30 mouse cellular contexts compared by ENCODE assay signal in the genomic region with DNA sequence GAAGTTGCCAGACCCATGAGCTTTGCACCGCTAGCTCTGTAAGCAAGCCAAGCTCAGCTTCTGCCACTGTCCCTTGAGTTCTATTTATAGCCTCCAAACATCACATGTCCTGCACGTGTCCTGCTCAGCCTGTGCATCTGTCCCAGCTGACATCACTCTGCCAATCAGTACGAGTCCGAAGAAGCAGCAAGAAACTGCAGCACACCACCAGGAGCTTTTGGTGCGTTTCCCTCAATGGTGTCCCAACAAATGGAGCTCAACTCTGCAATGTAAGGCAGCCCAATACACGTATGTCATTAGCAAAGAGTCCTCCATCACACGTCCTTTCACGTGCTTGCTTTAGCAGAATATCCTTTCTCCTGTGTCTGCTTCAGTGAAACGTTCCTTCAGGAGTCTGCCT. TPM values are rescaled to one million over a fixed set of nuclear protein-coding genes. Genes with fewer than 3 reads are reported as not detected.
DNase-seq lines count a peak whose midpoint lies in the region; ATAC-seq and TF ChIP-seq lines count a peak whose summit lies in the region.
"Had no signal": no experiment of that assay in that cellular context is flagged by ENCODE, and none has a peak within 500 bp of the region (broad histone marks: within the 10 kb centered on the region; RNA-seq: fewer than 3 reads in every experiment).

No protein-coding gene starts in this region.

- no peak overlapping the region for H3K9ac ChIP-seq in CH12.LX (ENCODE audit: insufficient read depth, low read depth)
- no peak overlapping the region for H3K9ac ChIP-seq in stomach, postnatal 0 days (ENCODE audit: low read length)
- H3K9ac ChIP-seq: embryonic facial prominence, embryonic 13.5 days; embryonic facial prominence, embryonic 15.5 days; forebrain, embryonic 12.5 days had no signal

- no peak overlapping the region for H3K4me2 ChIP-seq in CH12.LX (ENCODE audit: insufficient read depth, low read depth, poor library complexity, severe bottlenecking)
- H3K4me2 ChIP-seq in stomach, postnatal 0 days (replicated peaks; ENCODE audit: low read depth): no peak overlapping the region
- H3K4me2 ChIP-seq: embryonic facial prominence, embryonic 13.5 days; embryonic facial prominence, embryonic 15.5 days; forebrain, embryonic 12.5 days had no signal

- no peak overlapping the region for H3K4me3 ChIP-seq in CH12.LX (replicated peaks in 1 of 3; ENCODE audit: low read depth in 2 of 3, low read length in 2 of 3, poor library complexity in 1 of 3)
- no peak overlapping the region for H3K4me3 ChIP-seq in stomach, postnatal 0 days (ENCODE audit: low read depth, low read length)
- H3K4me3 ChIP-seq: embryonic facial prominence, embryonic 13.5 days; embryonic facial prominence, embryonic 15.5 days; erythroblast, embryonic 14.5 days; forebrain, embryonic 10.5 days; forebrain, embryonic 12.5 days had no signal

- no peaks in the 10 kb centered on the region for H3K79me2 ChIP-seq in CH12.LX (replicated peaks; ENCODE audit: control insufficient read depth, extremely low read depth, insufficient read depth, poor library complexity, severe bottlenecking)

- peaks cover 11% of the 10 kb centered on the region for H3K9me3 ChIP-seq in CH12.LX (replicated peaks; ENCODE audit: low read length)
- H3K9me3 ChIP-seq in stomach, postnatal 0 days (ENCODE audit: control insufficient read depth, low read length): no peaks in the 10 kb centered on the region
- H3K9me3 ChIP-seq: embryonic facial prominence, embryonic 13.5 days; embryonic facial prominence, embryonic 15.5 days; forebrain, embryonic 12.5 days had no signal

- in situ Hi-C loops in CH12.LX (cut with MboI; ENCODE audit: low pct_ligation_motif_present, low pct_unique_long_range_greater_than_20kb, low sequenced_read_pairs): no loop called here

- ATAC-seq in stomach, postnatal 0 days (ENCODE audit: low FRiP score, low TSS enrichment): no peak
- ATAC-seq: activated CD4-positive, CD25-positive, alpha-beta regulatory T cell, adult 4 months; forebrain, embryonic 14.5 days; forebrain, embryonic 16.5 days had no signal

- no peaks in the 10 kb centered on the region for H3K36me3 ChIP-seq in CH12.LX (replicated peaks in 1 of 2; ENCODE audit: control insufficient read depth in 1 of 2, insufficient read depth in 1 of 2, low read length in 1 of 2)
- no peaks in the 10 kb centered on the region for H3K36me3 ChIP-seq in stomach, postnatal 0 days (ENCODE audit: control insufficient read depth, insufficient read depth, low read length)
- H3K36me3 ChIP-seq: embryonic facial prominence, embryonic 13.5 days; embryonic facial prominence, embryonic 15.5 days; forebrain, embryonic 10.5 days; forebrain, embryonic 12.5 days had no signal

- TF ChIP-seq POLR2A in CH12.LX (IDR thresholded peaks at IDR 0.05; ENCODE audit: low read depth, low read length): no peak

- peaks cover 0 to 2% of the 10 kb centered on the region in 2 experiments; a peak in 1 of 4 replicates for H3K4me1 ChIP-seq in CH12.LX (ENCODE audit: control insufficient read depth in 1 of 2, insufficient read depth in 2 of 2)
- no peaks in the 10 kb centered on the region for H3K4me1 ChIP-seq in stomach, postnatal 0 days (replicated peaks; ENCODE audit: control insufficient read depth, insufficient read depth)
- H3K4me1 ChIP-seq: embryonic facial prominence, embryonic 13.5 days; embryonic facial prominence, embryonic 15.5 days; forebrain, embryonic 10.5 days; forebrain, embryonic 12.5 days had no signal

- no peak overlapping the region for H3K27ac ChIP-seq in CH12.LX (ENCODE audit: insufficient read depth, low read depth)
- no peak overlapping the region for H3K27ac ChIP-seq in stomach, postnatal 0 days (replicated peaks)
- H3K27ac ChIP-seq: embryonic facial prominence, embryonic 13.5 days; embryonic facial prominence, embryonic 15.5 days; forebrain, embryonic 10.5 days; forebrain, embryonic 12.5 days had no signal

- TF ChIP-seq CTCF in CH12.LX (conservative IDR thresholded peaks at IDR 0.05 in 1 of 2, IDR thresholded peaks at IDR 0.05 in 1 of 2; ENCODE audit: low read depth in 2 of 2, low read length in 2 of 2): no peak
- TF ChIP-seq CTCF in stomach, postnatal 0 days (IDR thresholded peaks at IDR 0.05; ENCODE audit: low read depth): no peak

- TF ChIP-seq RAD21 in CH12.LX (IDR thresholded peaks at IDR 0.05; ENCODE audit: low read depth, low read length): no peak

- peaks cover 30% of the 10 kb centered on the region for H3K27me3 ChIP-seq in CH12.LX (replicated peaks)
- no peaks in the 10 kb centered on the region for H3K27me3 ChIP-seq in stomach, postnatal 0 days (ENCODE audit: control insufficient read depth, insufficient read depth, low read length)

- peak; percentile 8 for DNase-seq in CH12.LX (ENCODE audit: extremely low read depth)
- DNase-seq in ES-CJ7 (ENCODE audit: low read depth, low spot score): peak; percentile 17
- peak; percentile 42 for DNase-seq in adipocyte (ENCODE audit: low spot score)
- DNase-seq in stomach, postnatal 0 days (ENCODE audit: low spot score): no peak
- no peak for DNase-seq in lung, postnatal 25 days (ENCODE audit: low spot score)
- DNase-seq: adrenal gland, adult 2 months; adrenal gland, postnatal 10 days; adrenal gland, postnatal 25 days; cerebellum, adult 11 months; cerebellum, adult 18-20 months; cerebellum, adult 8-10 months; cerebellum, adult 9-11 months; cerebellum, postnatal 14 days; cerebellum, postnatal 36 days; embryo, embryonic 11 days had no signal

- no peak for TF ChIP-seq EP300 in CH12.LX (IDR thresholded peaks at IDR 0.05; ENCODE audit: low read length)
- no peak for TF ChIP-seq EP300 in stomach, postnatal 0 days (optimal IDR thresholded peaks at IDR 0.05)

- dilution Hi-C loops in CH12.LX (cut with MboI; ENCODE audit: extremely low pct_ligation_motif_present, extremely low pct_unique_long_range_greater_than_20kb, low sequenced_read_pairs): no loop called here

- WGBS in stomach, postnatal 0 days: 67% methylated on average over 9 of the region's 9 CpGs

TF ChIP-seq in CH12.LX, 34 proteins besides CTCF, POLR2A, EP300 and RAD21:
- no peak for TF ChIP-seq MEF2A (IDR thresholded peaks at IDR 0.05; ENCODE audit: borderline replicate concordance, low read depth, low read length)
- peak; percentile 37; the same call in 1 of the 2 replicates for TF ChIP-seq BHLHE40 (IDR thresholded peaks at IDR 0.05; ENCODE audit: low read depth, low read length)

RNA-seq across cellular contexts. Expression of gene Hoxb13, which starts 33.6 kb away (rescaled TPM):
- 0.08 TPM in 2 replicates for total RNA-seq in CH12.LX (2012; rRNA removed)
- total RNA-seq in CH12.LX (2014; rRNA removed): not detected in 2 replicates
- polyA plus RNA-seq in CH12.LX (2012; ENCODE audit: insufficient read length, low read depth): 0.15 TPM in 1 of 2 replicates, not detected in the other
- polyA plus RNA-seq in stomach, postnatal 0 days (2015; fragmentation: Nextera tagmentation; extraction: Ambion mirVana): not detected in 2 replicates
- total RNA-seq: adrenal gland, adult 2 months; adrenal gland, postnatal 25 days; adrenal gland, postnatal 4 days; common myeloid progenitor, adult 5-6 weeks had no signal
- polyA plus RNA-seq: activated CD4-positive, CD25-positive, alpha-beta regulatory T cell, adult 4 months; adrenal gland, adult 2 months; brain, embryonic 14.5 days; embryonic facial prominence, embryonic 11.5 days; embryonic facial prominence, embryonic 13.5 days; embryonic facial prominence, embryonic 15.5 days; forebrain, embryonic 10.5 days; forebrain, embryonic 12.5 days; forebrain, embryonic 14.5 days; frontal cortex, adult 2 months had no signal

RNA-seq across cellular contexts. Expression of gene Hoxb9, which starts 43.6 kb away (rescaled TPM):
- not detected in 2 replicates for total RNA-seq in CH12.LX (2012; rRNA removed)
- not detected in 2 replicates for total RNA-seq in CH12.LX (2014; rRNA removed)
- not detected in 2 replicates for polyA plus RNA-seq in CH12.LX (2012; ENCODE audit: insufficient read length, low read depth)
- 0.05 and 0.06 TPM in 2 replicates for polyA plus RNA-seq in stomach, postnatal 0 days (2015; fragmentation: Nextera tagmentation; extraction: Ambion mirVana)
- total RNA-seq: common myeloid progenitor, adult 5-6 weeks; MEL had no signal
- polyA plus RNA-seq: C2C12; embryonic facial prominence, embryonic 15.5 days; erythroblast, embryonic 14.5 days; forebrain, embryonic 10.5 days; forebrain, embryonic 12.5 days; forebrain, embryonic 14.5 days; forebrain, embryonic 16.5 days; frontal cortex, adult 2 months had no signal

RNA-seq across cellular contexts. Expression of gene Hoxb8, which starts 54.0 kb away (rescaled TPM):
- total RNA-seq in CH12.LX (2012; rRNA removed) (not detected in 2 replicates), CH12.LX (2014; rRNA removed) (not detected in 2 replicates)
- polyA plus RNA-seq in CH12.LX (2012; ENCODE audit: insufficient read length, low read depth): not detected in 2 replicates
- 0.42 and 0.83 TPM in 2 replicates for polyA plus RNA-seq in stomach, postnatal 0 days (2015; fragmentation: Nextera tagmentation; extraction: Ambion mirVana)
- total RNA-seq: common myeloid progenitor, adult 5-6 weeks; MEL had no signal
- polyA plus RNA-seq: activated CD4-positive, CD25-positive, alpha-beta regulatory T cell, adult 4 months; embryonic facial prominence, embryonic 15.5 days; erythroblast, embryonic 14.5 days; forebrain, embryonic 10.5 days; forebrain, embryonic 12.5 days; forebrain, embryonic 14.5 days; forebrain, embryonic 16.5 days; frontal cortex, adult 2 months had no signal

RNA-seq across cellular contexts. Expression of gene Hoxb7, which starts 58.7 kb away (rescaled TPM):
- not detected in 2 replicates for total RNA-seq in CH12.LX (2012; rRNA removed)
- total RNA-seq in CH12.LX (2014; rRNA removed): not detected in 2 replicates
- not detected in 2 replicates for polyA plus RNA-seq in CH12.LX (2012; ENCODE audit: insufficient read length, low read depth)
- 5.5 and 6.0 TPM in 2 replicates for polyA plus RNA-seq in stomach, postnatal 0 days (2015; fragmentation: Nextera tagmentation; extraction: Ambion mirVana)
- total RNA-seq: common myeloid progenitor, adult 5-6 weeks; MEL had no signal
- polyA plus RNA-seq: activated CD4-positive, CD25-positive, alpha-beta regulatory T cell, adult 4 months; embryonic facial prominence, embryonic 15.5 days; erythroblast, embryonic 14.5 days; forebrain, embryonic 10.5 days; forebrain, embryonic 12.5 days; forebrain, embryonic 14.5 days; forebrain, embryonic 16.5 days; frontal cortex, adult 2 months had no signal

Comparison
In these comparisons a context has a peak if more than half of its experiments do, and no peak if none do; other contexts are left out.
1. DNase-seq: peak in CH12.LX (single experiment), ES-CJ7 (single experiment) and adipocyte (single experiment); none in stomach, postnatal 0 days (single experiment) and lung, postnatal 25 days (single experiment).